Mouse (Mus musculus): ENCODE data around the gene Tmem211.

The Tmem211 gene

DNA sequence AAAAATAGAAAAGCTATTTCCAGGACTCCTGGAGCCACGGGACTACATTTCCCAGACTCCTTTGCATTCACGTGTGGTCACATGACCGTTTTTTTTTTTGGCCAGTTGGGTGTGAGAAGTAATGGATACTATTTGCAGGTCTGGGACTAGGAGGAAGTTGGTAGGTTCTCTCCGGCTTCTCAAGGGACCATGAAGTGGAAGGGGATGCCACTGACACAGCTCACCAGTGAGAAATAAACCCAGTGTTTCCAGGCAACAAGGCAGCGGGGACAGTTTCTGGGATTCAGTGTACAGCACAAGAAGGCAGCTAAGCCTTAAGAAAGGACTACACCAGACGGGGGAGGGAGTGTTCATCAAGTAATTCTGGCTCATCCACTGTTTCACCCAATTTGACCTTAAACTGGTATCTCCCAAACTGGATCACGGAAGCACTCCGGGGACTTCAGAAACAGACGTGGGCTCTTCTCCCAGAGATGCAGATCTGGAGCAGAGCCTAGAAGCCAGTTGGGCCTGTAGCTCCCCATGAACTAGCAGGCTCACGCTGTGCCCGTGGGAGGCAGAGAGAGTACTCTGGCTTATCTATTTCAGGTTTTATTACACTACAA is 44.6 kb downstream of the Tmem211 start:
- DNase-seq (ENCODE audit: low read depth, low spot score), result peak; percentile 73

DNA sequence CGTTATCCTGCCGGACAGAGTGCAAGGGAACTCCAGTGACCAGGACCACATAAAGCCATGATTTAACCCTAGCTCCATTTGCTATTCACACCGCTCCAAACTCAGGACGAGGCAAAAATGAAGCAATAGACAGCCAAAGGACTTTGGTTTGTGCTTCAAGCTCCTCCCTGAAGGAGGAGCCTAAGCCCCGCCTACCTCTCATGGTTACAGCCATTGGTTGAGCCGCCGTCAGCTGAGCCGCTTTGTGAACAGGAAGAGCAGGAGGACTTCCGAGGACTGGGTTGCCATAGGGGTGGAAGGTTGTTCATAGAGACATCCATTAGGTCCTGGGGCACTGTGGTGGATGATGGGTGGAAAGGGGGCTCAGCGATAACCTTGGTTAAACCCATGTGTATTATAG is 49.1 kb downstream of the Tmem211 start:
- peak; percentile 88 for DNase-seq (ENCODE audit: low read depth, low spot score)

GRCm38 (mm10) chr5:113280138-113280856 is 53.6 kb downstream of the Tmem211 start:
- DNase-seq (ENCODE audit: low read depth, low spot score), result peak; percentile 76

DNA sequence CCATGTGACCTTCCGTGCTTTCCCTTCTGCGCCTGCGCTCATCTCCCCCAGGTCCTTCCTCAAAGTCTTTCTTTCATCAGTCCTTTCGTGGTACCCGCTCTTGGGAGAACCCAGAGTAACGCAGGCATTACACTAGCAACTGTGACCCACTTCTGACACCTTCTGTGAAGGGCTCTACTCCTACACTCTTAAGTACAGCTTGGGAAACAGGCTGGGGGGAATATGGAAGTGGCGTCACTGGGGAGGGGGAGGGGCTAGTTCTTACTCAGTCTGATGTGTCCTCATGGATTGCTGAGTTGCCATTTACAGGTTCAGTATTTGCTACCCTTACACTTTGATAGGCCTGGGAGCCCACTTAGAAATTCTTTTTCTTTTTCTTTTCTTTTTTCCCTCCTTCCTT is 54.8 kb downstream of the Tmem211 start:
- DNase-seq (ENCODE audit: low read depth, low spot score), result no peak

- no peak for DNase-seq (ENCODE audit: low read depth, low spot score)
Observed at GRCm38 (mm10) chr5:113283726-113284125, 57.0 kb downstream of the Tmem211 start.

GRCm38 (mm10) chr5:113285541-113285940 is 58.8 kb downstream of the Tmem211 start:
- DNase-seq (ENCODE audit: low read depth, low spot score), result no peak

- DNase-seq (ENCODE audit: low read depth, low spot score), result no peak
Observed at GRCm38 (mm10) chr5:113286048-113286447, 59.3 kb downstream of the Tmem211 start.

GRCm38 (mm10) chr5:113286591-113287520 is 60.1 kb downstream of the Tmem211 start:
- peak; percentile 49 for DNase-seq (ENCODE audit: low read depth, low spot score)

DNA sequence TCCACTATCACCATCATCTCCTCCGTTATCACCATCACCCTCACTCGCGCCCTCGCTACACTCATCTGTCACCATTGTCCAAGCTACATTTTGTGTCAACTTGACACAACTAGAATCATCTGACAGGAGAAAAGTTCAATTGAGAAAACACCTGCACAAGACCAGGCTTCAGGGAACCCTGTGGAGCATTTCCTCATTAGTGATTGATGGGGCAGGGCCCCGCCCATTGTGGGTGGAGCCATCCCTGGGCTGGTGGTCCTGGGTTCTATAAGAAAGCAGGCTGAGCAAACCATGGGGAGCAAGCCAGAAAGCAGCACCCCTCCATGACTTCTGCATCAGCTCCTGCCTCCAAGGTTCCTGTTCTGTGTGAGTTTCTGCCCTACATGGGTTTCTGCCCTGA is 61.1 kb downstream of the Tmem211 start:
- no peak for DNase-seq (ENCODE audit: low read depth, low spot score)

DNA sequence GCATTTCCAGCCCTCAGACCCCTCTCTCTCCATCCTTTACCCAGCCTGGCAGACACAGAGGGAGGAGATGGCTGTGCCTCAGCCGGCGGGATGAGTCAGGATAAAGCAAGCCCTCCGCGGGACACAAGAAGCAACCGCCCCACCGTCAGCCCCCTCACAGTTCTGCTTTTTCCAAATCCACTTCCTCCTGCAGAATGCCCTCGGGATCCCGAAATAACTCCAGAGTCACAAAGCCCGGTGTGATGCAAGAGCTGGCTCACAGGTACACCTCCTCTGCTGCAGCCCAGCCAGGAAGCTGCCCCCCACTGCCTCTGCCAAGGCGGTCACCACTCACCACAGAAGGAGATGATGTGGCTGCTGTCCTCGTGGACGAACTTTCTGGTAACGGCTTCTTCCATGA is 61.8 kb downstream of the Tmem211 start:
- DNase-seq (ENCODE audit: low read depth, low spot score), result no peak
